ENCODE assay signal across 14 mouse cellular contexts in the genomic region with DNA sequence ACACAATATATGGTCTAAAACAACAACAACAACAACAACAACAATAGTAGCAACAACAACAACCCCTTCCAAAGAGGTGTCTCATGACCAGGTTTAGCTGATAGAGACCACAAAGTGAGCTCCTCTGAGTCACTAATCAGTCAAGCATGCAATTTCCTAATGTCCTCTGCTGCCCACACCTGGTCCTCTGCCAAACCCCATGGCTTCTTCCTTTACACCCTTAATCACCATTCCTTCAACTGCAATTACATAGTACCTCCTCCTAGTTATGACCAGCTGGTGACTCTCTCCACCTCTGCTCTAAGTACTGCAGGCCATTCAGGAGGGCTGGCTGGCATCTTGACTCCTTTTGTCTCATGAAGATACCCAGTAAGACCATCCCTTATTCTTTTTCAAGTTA. TPM values are rescaled to one million over a fixed set of nuclear protein-coding genes. Genes with fewer than 3 reads are reported as not detected.
DNase-seq lines count a peak whose midpoint lies in the region; ATAC-seq and TF ChIP-seq lines count a peak whose summit lies in the region.
"Had no signal": no experiment of that assay in that cellular context is flagged by ENCODE, and none has a peak within 500 bp of the region (broad histone marks: within the 10 kb centered on the region; RNA-seq: fewer than 3 reads in every experiment).

No protein-coding gene starts in this region.

- H3K27ac ChIP-seq in liver, embryonic 16.5 days (ENCODE audit: low read length): no peak overlapping the region
- no peak overlapping the region for H3K27ac ChIP-seq in liver, embryonic 11.5 days (ENCODE audit: low read depth, low read length)
- H3K27ac ChIP-seq in stomach, postnatal 0 days (replicated peaks): no peak overlapping the region
- H3K27ac ChIP-seq: neural tube, embryonic 12.5 days had no signal

- H3K9ac ChIP-seq in liver, embryonic 16.5 days (ENCODE audit: low read depth, low read length): no peak overlapping the region
- H3K9ac ChIP-seq in liver, embryonic 11.5 days (ENCODE audit: low read depth, low read length): no peak overlapping the region
- no peak overlapping the region for H3K9ac ChIP-seq in stomach, postnatal 0 days (ENCODE audit: low read length)
- H3K9ac ChIP-seq: neural tube, embryonic 12.5 days had no signal

- H3K36me3 ChIP-seq in liver, embryonic 16.5 days (ENCODE audit: control insufficient read depth, insufficient read depth): peaks cover 3% of the 10 kb centered on the region; the same call in 1 of the 2 replicates
- no peaks in the 10 kb centered on the region for H3K36me3 ChIP-seq in liver, embryonic 11.5 days (ENCODE audit: control insufficient read depth, insufficient read depth, low read length)
- H3K36me3 ChIP-seq in stomach, postnatal 0 days (ENCODE audit: control insufficient read depth, insufficient read depth, low read length): no peaks in the 10 kb centered on the region

- H3K4me3 ChIP-seq in liver, embryonic 16.5 days (ENCODE audit: low read depth, low read length): no peak overlapping the region
- H3K4me3 ChIP-seq in liver, embryonic 11.5 days (ENCODE audit: low read depth, low read length): no peak overlapping the region
- H3K4me3 ChIP-seq in stomach, postnatal 0 days (ENCODE audit: low read depth, low read length): no peak overlapping the region
- H3K4me3 ChIP-seq: erythroblast, embryonic 14.5 days; neural tube, embryonic 12.5 days had no signal

- 0 out of 2 replicates have a peak, but pooled peaks have one; percentile 4 for TF ChIP-seq CTCF in stomach, postnatal 0 days (IDR thresholded peaks at IDR 0.05; ENCODE audit: low read depth)

- no peak overlapping the region for H3K4me2 ChIP-seq in liver, embryonic 16.5 days (ENCODE audit: low read depth, low read length)
- H3K4me2 ChIP-seq in liver, embryonic 11.5 days: no peak overlapping the region
- H3K4me2 ChIP-seq in stomach, postnatal 0 days (replicated peaks; ENCODE audit: low read depth): no peak overlapping the region
- H3K4me2 ChIP-seq: neural tube, embryonic 12.5 days had no signal

- no peaks in the 10 kb centered on the region for H3K9me3 ChIP-seq in liver, embryonic 16.5 days (replicated peaks; ENCODE audit: control insufficient read depth, low read length)
- no peaks in the 10 kb centered on the region for H3K9me3 ChIP-seq in liver, embryonic 11.5 days (ENCODE audit: control insufficient read depth, low read length)
- H3K9me3 ChIP-seq in stomach, postnatal 0 days (ENCODE audit: control insufficient read depth, low read length): no peaks in the 10 kb centered on the region
- H3K9me3 ChIP-seq: neural tube, embryonic 12.5 days had no signal

- no peak for TF ChIP-seq EP300 in stomach, postnatal 0 days (optimal IDR thresholded peaks at IDR 0.05)

- H3K27me3 ChIP-seq in liver, embryonic 16.5 days (ENCODE audit: control insufficient read depth, insufficient read depth, low read depth, low read length): no peaks in the 10 kb centered on the region
- H3K27me3 ChIP-seq in liver, embryonic 11.5 days (replicated peaks; ENCODE audit: control insufficient read depth, insufficient read depth, low read length): no peaks in the 10 kb centered on the region
- H3K27me3 ChIP-seq in stomach, postnatal 0 days (ENCODE audit: control insufficient read depth, insufficient read depth, low read length): no peaks in the 10 kb centered on the region
- H3K27me3 ChIP-seq: neural tube, embryonic 12.5 days had no signal

- intact Hi-C loops in left cerebral cortex, postnatal 36 days (cut with DNase I): no loop called here
- intact Hi-C loops in left cerebral cortex, postnatal 10 days (cut with DNase I): no loop called here

- ATAC-seq in liver, embryonic 16.5 days (ENCODE audit: low read depth): 0 out of 2 replicates have a peak, but pooled peaks have one; percentile 13
- no peak for ATAC-seq in liver, embryonic 11.5 days (replicated peaks; ENCODE audit: low FRiP score)
- ATAC-seq in stomach, postnatal 0 days (ENCODE audit: low FRiP score, low TSS enrichment): peak; percentile 28
- ATAC-seq: Patski had no signal

- peaks cover 2% of the 10 kb centered on the region for H3K4me1 ChIP-seq in liver, embryonic 16.5 days (ENCODE audit: control insufficient read depth, low read depth, low read length)
- H3K4me1 ChIP-seq in liver, embryonic 11.5 days (replicated peaks; ENCODE audit: control insufficient read depth, insufficient read depth, low read length): no peaks in the 10 kb centered on the region
- no peaks in the 10 kb centered on the region for H3K4me1 ChIP-seq in stomach, postnatal 0 days (replicated peaks; ENCODE audit: control insufficient read depth, insufficient read depth)
- H3K4me1 ChIP-seq: neural tube, embryonic 12.5 days had no signal

- peak; percentile 28 to 62 for DNase-seq in cerebellum, postnatal 25 days
- DNase-seq in cerebellum, postnatal 4 days (ENCODE audit: low spot score in 2 of 2): no peak
- no peak for DNase-seq in liver, embryonic 11.5 days (ENCODE audit: low spot score)
- peak; percentile 15 for DNase-seq in kidney, adult 9 months
- DNase-seq in stomach, postnatal 0 days (ENCODE audit: low spot score): peak; percentile 36
- no peak for DNase-seq in left cerebral cortex, postnatal 36 days (ENCODE audit: low spot score in 2 of 2)
- no peak for DNase-seq in left cerebral cortex, postnatal 10 days (ENCODE audit: extremely low spot score in 1 of 2, low spot score in 2 of 2)
- DNase-seq: embryo, embryonic 11 days; midbrain, embryonic 14.5 days; thymus, postnatal 36 days had no signal

RNA-seq across cellular contexts. Expression of gene Iqgap2, which starts 60.0 kb away (rescaled TPM):
- 19.3 and 20.3 TPM in 2 replicates for polyA plus RNA-seq in liver, embryonic 16.5 days (2015; fragmentation: Nextera tagmentation; extraction: Ambion mirVana)
- 17.1 and 17.7 TPM in 2 replicates for polyA plus RNA-seq in liver, embryonic 11.5 days (2014; fragmentation: Nextera tagmentation; extraction: Ambion mirVana)
- 15.3 and 16.5 TPM in 2 replicates for polyA plus RNA-seq in stomach, postnatal 0 days (2015; fragmentation: Nextera tagmentation; extraction: Ambion mirVana)
- total RNA-seq in left cerebral cortex, postnatal 36 days (2021): 10 to 100 TPM; 12.2 to 21.9 TPM
- 10 to 100 TPM; 10.9 TPM for total RNA-seq in left cerebral cortex, postnatal 10 days (2021)

Comparison
In these comparisons a context has a peak if more than half of its experiments do, and no peak if none do; other contexts are left out.
1. DNase-seq: peak in cerebellum, postnatal 25 days (2 of 2), kidney, adult 9 months (single experiment) and stomach, postnatal 0 days (single experiment); none in cerebellum, postnatal 4 days (0 of 2), liver, embryonic 11.5 days (single experiment), left cerebral cortex, postnatal 36 days (0 of 2) and left cerebral cortex, postnatal 10 days (0 of 2).